Mouse (Mus musculus) kidney, adult 2 months (tissue): Measurements from ENCODE around the gene Psen2. TPM values are rescaled to one million over a fixed set of nuclear protein-coding genes. Genes with fewer than 3 reads are reported as not detected.

Experiments used
- DNase-seq: peaks from one replicate; pipeline ENCODE4 v3.0.0; 2021
- H3K27ac ChIP-seq: fragments of 200-500 bp; 2 replicates; pipeline ENCODE4 v1.5.1; 2012; ENCODE audit warnings: low read depth, low read length, control low read depth, inconsistent platforms; ENCODE audit not compliant: insufficient read depth
- H3K27me3 ChIP-seq: fragments of 200-500 bp; replicated peaks from 2 replicates; pipeline ENCODE4 v1.6.1; 2012; ENCODE audit warnings: mild to moderate bottlenecking, moderate library complexity, low read length, inconsistent platforms; ENCODE audit not compliant: control insufficient read depth, insufficient read depth
- H3K36me3 ChIP-seq: fragments of 200-500 bp; 2 replicates; pipeline ENCODE4 v1.6.1; 2012; ENCODE audit warnings: mild to moderate bottlenecking, moderate library complexity, low read length, inconsistent platforms; ENCODE audit not compliant: control insufficient read depth, insufficient read depth
- H3K4me1 ChIP-seq: fragments of 200-500 bp; 2 replicates; pipeline ENCODE4 v1.6.1; 2011; ENCODE audit warnings: low read length; ENCODE audit not compliant: control insufficient read depth, insufficient read depth
- H3K4me3 ChIP-seq: fragments of 200-500 bp; 2 replicates; pipeline ENCODE4 v1.5.1; 2011; ENCODE audit warnings: mild to moderate bottlenecking, low read depth, low read length, control low read depth; ENCODE audit not compliant: insufficient read depth
- CTCF ChIP-seq: fragments of 200-500 bp; conservative IDR thresholded peaks from 2 replicates; pipeline ENCODE4 v1.5.1; 2011; ENCODE audit warnings: low read depth, mild to moderate bottlenecking, control low read depth, low read length, moderate library complexity, mixed read lengths; ENCODE audit not compliant: insufficient read depth, insufficient read length
- POLR2A ChIP-seq: fragments of 200-500 bp; IDR thresholded peaks from one replicate; pipeline ENCODE4 v1.6.1; 2011; ENCODE audit warnings: low read depth, low read length, control low read depth
- WGBS: fragments of 180-500 bp; shearing (Covaris S2); methylation state at CpG from one replicate; pipeline ENCODE4 v1.1.7; 2018; 5-methylcytosine and 5-hydroxymethylcytosine counted together
- polyA plus RNA-seq: library from polyadenylated mRNA; depleted of rRNA; stranded (reverse); fragments of >200 nt; gene quantifications from 2 replicates; pipeline ENCODE4 v1.2.3, GENCODE M21; 2012

Gene Psen2
- polyA plus RNA-seq, 1 experiment = 41.3 TPM

DNA sequence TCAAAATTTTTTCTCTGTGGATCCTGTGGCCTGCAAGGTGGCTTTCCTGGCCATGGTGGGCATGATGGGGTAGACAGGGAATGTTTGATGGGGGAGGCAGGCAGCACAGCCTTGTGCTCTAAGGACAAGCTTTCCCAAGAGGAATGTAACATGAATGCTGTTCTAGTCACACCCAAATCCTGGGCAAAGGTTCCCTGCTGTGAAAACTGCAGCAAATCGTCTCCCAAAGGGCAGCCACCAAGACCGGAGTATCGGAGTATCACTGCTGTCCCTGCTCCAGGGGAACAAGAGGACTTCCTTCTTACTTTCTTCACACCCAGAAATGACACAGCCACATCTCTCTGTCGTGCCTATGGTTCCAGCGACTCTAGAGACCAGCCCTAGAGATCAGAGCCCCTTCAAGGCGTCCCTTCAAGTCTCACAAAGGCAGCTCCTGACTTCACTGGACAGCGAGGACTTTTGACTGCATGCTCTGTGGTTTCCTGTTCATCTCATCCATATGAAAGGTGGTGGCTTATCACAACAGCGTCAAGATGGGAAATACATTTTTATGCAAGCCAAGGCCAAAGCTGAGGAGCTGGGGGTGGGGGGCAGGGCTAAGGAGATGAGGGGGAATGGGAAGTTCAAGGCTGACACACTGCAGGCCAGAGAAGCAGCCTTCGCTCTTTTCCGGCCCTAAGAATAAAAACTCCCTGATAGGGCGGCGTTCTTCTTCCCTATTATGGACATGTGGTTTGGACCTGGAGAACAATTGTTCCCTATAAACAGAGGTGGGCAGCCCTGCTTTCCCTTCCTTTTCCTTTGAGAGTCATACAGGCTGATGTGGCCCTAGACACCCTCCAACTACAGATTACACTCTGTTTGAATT, 39.2 kb upstream of the Psen2 start:
- TF ChIP-seq POLR2A (no peak), CTCF (no peak)
- Histone ChIP-seq H3K36me3 (no peaks in the 10 kb centered on the region), H3K4me3 (no peak overlapping the region), H3K27me3 (no peaks in the 10 kb centered on the region), H3K4me1 (no peaks in the 10 kb centered on the region; the same call in 1 of the 2 replicates), H3K27ac (peak overlapping the region; percentile 59)
- DNase-seq = peak; percentile 72
- WGBS = 52% methylated on average over 12 of the region's 12 CpGs

- 70% methylated on average over 4 of the region's 4 CpGs for WGBS
- no peak for DNase-seq
- Histone ChIP-seq H3K4me3 (no peak overlapping the region), H3K27ac (no peak overlapping the region), H3K36me3 (no peaks in the 10 kb centered on the region), H3K27me3 (no peaks in the 10 kb centered on the region), H3K4me1 (no peaks in the 10 kb centered on the region; the same call in 1 of the 2 replicates)
- TF ChIP-seq CTCF (no peak), POLR2A (no peak)
Observed at GRCm38 (mm10) chr1:180300997-180301396, 37.8 kb upstream of the Psen2 start.

DNA sequence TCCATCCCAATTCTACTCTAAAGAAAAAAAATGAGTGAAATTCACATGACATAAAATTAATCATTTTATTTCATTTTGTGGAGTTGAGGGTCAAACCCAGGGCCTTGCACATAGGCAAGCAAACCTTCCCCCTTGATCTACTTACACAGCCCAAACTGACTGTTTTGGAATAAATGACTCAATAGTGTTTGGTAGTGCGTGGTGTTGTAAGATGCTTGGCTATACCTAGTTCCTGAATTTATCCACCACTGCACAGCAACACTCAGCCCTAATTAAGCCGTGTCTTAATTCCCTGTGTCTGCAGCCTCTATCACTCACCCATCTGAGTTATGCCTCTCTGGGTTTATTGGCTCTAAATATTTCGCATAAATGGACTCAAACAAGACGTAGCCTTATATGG, 37.1 kb upstream of the Psen2 start:
- 91% methylated on average over 4 of the region's 4 CpGs for WGBS
- H3K27me3 ChIP-seq = no peaks in the 10 kb centered on the region
- no peak overlapping the region for H3K4me3 ChIP-seq
- TF ChIP-seq POLR2A = no peak
- TF ChIP-seq CTCF = no peak
- H3K4me1 ChIP-seq = no peaks in the 10 kb centered on the region; the same call in 1 of the 2 replicates
- DNase-seq = no peak
- no peaks in the 10 kb centered on the region for H3K36me3 ChIP-seq
- H3K27ac ChIP-seq = no peak overlapping the region

DNA sequence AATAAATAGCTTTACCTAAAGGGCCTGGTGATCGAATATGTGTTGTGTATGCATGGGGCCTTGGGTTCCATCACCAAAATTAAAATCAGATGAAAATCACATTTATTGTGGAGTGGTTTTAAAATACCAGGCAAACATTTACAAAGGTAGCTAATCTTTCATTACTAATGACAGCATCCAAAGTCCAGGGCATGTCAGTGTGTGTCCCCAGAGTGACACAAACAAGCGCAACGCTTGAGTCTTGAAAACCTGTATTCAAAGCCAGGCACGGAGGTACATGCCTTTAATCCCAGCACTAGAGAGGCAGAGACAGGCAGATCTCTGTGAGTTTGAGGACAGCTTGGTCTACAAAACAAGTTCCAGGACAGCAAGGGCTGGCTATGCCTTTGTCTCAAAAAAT, 36.5 kb upstream of the Psen2 start:
- Histone ChIP-seq H3K36me3 (no peaks in the 10 kb centered on the region), H3K27me3 (no peaks in the 10 kb centered on the region), H3K27ac (no peak overlapping the region), H3K4me3 (no peak overlapping the region), H3K4me1 (no peaks in the 10 kb centered on the region; the same call in 1 of the 2 replicates)
- TF ChIP-seq CTCF (no peak), POLR2A (no peak)
- DNase-seq = no peak
- 68% methylated on average over 4 of the region's 4 CpGs for WGBS

DNA sequence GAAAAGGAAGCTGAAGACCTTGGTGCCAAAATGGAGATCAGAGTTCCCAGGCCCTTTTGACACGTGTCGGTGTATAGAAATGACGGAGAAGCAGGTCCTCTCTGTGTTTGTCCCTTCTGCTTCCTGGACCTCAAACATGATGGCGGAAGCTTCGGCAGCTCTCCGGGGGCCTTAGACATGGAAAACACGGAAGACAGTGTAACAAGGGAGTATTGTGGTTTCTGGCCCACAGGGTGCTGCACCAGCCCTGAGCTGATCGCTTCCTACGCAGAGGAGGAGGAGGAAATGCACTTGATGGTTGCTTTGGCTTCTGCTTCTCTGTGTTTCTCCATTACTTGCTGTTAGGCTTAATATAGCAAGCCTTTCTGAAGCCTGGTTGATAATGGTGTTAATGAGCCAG, 32.9 kb upstream of the Psen2 start:
- no peak overlapping the region for H3K27ac ChIP-seq

GRCm38 (mm10) chr1:180290358-180290757, 27.1 kb upstream of the Psen2 start:
- TF ChIP-seq CTCF (no peak), POLR2A (no peak)
- Histone ChIP-seq H3K4me3 (no peak overlapping the region), H3K27me3 (no peaks in the 10 kb centered on the region), H3K27ac (no peak overlapping the region), H3K4me1 (no peaks in the 10 kb centered on the region), H3K36me3 (no peaks in the 10 kb centered on the region)
- no peak for DNase-seq
- WGBS = 84% methylated on average over 4 of the region's 4 CpGs

More for the DNA sequence above, 32.9 kb upstream of the Psen2 start:
- 78% methylated on average over 9 of the region's 9 CpGs for WGBS
- no peaks in the 10 kb centered on the region for H3K36me3 ChIP-seq
- no peaks in the 10 kb centered on the region for H3K27me3 ChIP-seq
- no peak overlapping the region for H3K4me3 ChIP-seq
- no peaks in the 10 kb centered on the region for H3K4me1 ChIP-seq
- no peak for DNase-seq
- no peak for TF ChIP-seq POLR2A
- TF ChIP-seq CTCF = no peak

DNA sequence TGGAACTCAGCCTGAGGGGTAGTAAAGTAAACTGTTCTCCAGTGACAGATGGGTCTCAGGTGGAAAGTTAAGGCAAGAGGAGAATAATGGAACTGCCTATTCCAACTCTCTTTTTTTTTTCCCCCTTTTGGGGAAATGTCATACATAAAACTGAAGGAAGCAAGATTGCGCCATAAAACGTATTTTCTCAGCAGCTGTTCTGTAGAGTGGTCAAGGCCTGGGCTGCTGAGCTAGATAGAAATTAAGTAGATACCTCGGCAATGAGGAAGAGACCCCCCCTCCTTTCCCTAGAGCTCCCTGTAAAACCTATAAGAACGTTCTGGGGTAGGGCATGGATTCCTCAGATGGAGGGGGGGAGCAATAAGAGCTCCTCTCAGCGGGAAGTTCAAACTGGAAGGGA, 26.6 kb upstream of the Psen2 start:
- DNase-seq = no peak
- no peak for TF ChIP-seq CTCF
- TF ChIP-seq POLR2A = no peak
- Histone ChIP-seq H3K4me3 (no peak overlapping the region), H3K4me1 (no peaks in the 10 kb centered on the region), H3K36me3 (no peaks in the 10 kb centered on the region), H3K27ac (no peak overlapping the region), H3K27me3 (no peaks in the 10 kb centered on the region)
- WGBS = 77% methylated on average over 5 of the region's 5 CpGs
